Mouse (Mus musculus) G1E (cell line): ENCODE data around the gene Lrrfip2. TPM values are rescaled to one million over a fixed set of nuclear protein-coding genes. Genes with fewer than 3 reads are reported as not detected.

Experiments used
- ATAC-seq: 2 replicates; pipeline ENCODE4 v1.8.0; 2016; ENCODE audit warnings: mild to moderate bottlenecking; ENCODE audit not compliant: insufficient number of reproducible peaks, poor library complexity, low FRiP score, severe bottlenecking; ENCODE audit errors: extremely low read depth
- DNase-seq: peaks from one replicate; pipeline ENCODE4 v3.0.0; 2012; ENCODE audit warnings: low spot score
- H3K27me3 ChIP-seq: 2 replicates; pipeline ENCODE4 v1.6.1; 2012; ENCODE audit warnings: mild to moderate bottlenecking, low read length, inconsistent platforms; ENCODE audit not compliant: insufficient read depth
- H3K36me3 ChIP-seq: replicated peaks from 2 replicates; pipeline ENCODE3; 2012; ENCODE audit warnings: mild to moderate bottlenecking, inconsistent platforms
- H3K4me1 ChIP-seq: 2 replicates; pipeline ENCODE4 v1.6.1; 2012; ENCODE audit warnings: low read depth, low read length, inconsistent platforms, mixed read lengths; ENCODE audit not compliant: insufficient read depth
- H3K4me3 ChIP-seq: 2 replicates; pipeline ENCODE4 v1.5.1; 2012; ENCODE audit warnings: low read depth, mild to moderate bottlenecking, inconsistent platforms, low read length, moderate library complexity, mixed read lengths
- H3K9me3 ChIP-seq: replicated peaks from 2 replicates; pipeline ENCODE4 v1.6.1; 2012; ENCODE audit warnings: inconsistent platforms
- CTCF ChIP-seq: IDR thresholded peaks from 2 replicates; pipeline ENCODE4 v1.5.1; 2012; ENCODE audit warnings: low read depth, low read length, inconsistent platforms, mixed read lengths
- GATA1 ChIP-seq: IDR thresholded peaks from 2 replicates; pipeline ENCODE4 v1.6.1; 2012; ENCODE audit warnings: borderline replicate concordance, low read length, inconsistent platforms, mixed read lengths
- GATA2 ChIP-seq: IDR thresholded peaks from 2 replicates; pipeline ENCODE4 v1.6.1; 2012; ENCODE audit warnings: low read depth, low read length, inconsistent platforms, borderline replicate concordance
- POLR2AphosphoS5 ChIP-seq: IDR thresholded peaks from 2 replicates; pipeline ENCODE4 v1.6.1; 2012; ENCODE audit warnings: low read depth, low read length, inconsistent platforms; ENCODE audit not compliant: insufficient replicate concordance
- TAL1 ChIP-seq: conservative IDR thresholded peaks from 2 replicates; pipeline ENCODE4 v1.6.1; 2012; ENCODE audit warnings: low read depth, low read length, inconsistent platforms, mixed read lengths
- polyA plus RNA-seq: library from polyadenylated mRNA; stranded (reverse); fragments of >175 nt; gene quantifications from 2 replicates; pipeline ENCODE4 v1.2.3, GENCODE M21; 2012
- total RNA-seq, 2 experiments: library from RNA; stranded (forward) in 1 of 2; stranded (reverse) in 1 of 2; fragments of 200-1000 nt in 1 of 2; fragments of >200 nt in 1 of 2; fragmentation: Nextera tagmentation in 1 of 2; gene quantifications; 2 replicates each; pipeline ENCODE4 v1.2.3; 2014 to 2017

Gene Lrrfip2
- total and polyA plus RNA-seq, 3 experiments, result 14.3 to 38.4 (median 28.4) TPM

- H3K27me3 ChIP-seq, result no peaks in the 10 kb centered on the region
- H3K4me3 ChIP-seq, result no peak overlapping the region
- ATAC-seq (no peak), DNase-seq (no peak)
- TF ChIP-seq GATA2 (no peak), GATA1 (no peak), TAL1 (no peak), CTCF (no peak), POLR2AphosphoS5 (no peak)
- H3K9me3 ChIP-seq, result no peaks in the 10 kb centered on the region
- peaks cover 18% of the 10 kb centered on the region for H3K36me3 ChIP-seq
- H3K4me1 ChIP-seq, result no peaks in the 10 kb centered on the region
Measured at GRCm38 (mm10) chr9:111170430-111170829, 53.0 kb downstream of the Lrrfip2 start.

GRCm38 (mm10) chr9:111174071-111174470 lies 56.7 kb downstream of the Lrrfip2 start:
- no peak for TF ChIP-seq GATA2
- no peak for TF ChIP-seq POLR2AphosphoS5
- no peak for TF ChIP-seq GATA1
- TF ChIP-seq TAL1, result no peak
- no peak for TF ChIP-seq CTCF
- H3K27me3 ChIP-seq, result no peaks in the 10 kb centered on the region
- ATAC-seq, result no peak
- peaks cover 4% of the 10 kb centered on the region for H3K9me3 ChIP-seq
- H3K4me3 ChIP-seq, result no peak overlapping the region
- no peaks in the 10 kb centered on the region for H3K4me1 ChIP-seq
- no peak for DNase-seq
- H3K36me3 ChIP-seq, result peaks cover 15% of the 10 kb centered on the region

- no peaks in the 10 kb centered on the region for H3K4me1 ChIP-seq
- H3K9me3 ChIP-seq, result peaks cover 4% of the 10 kb centered on the region
- H3K27me3 ChIP-seq, result no peaks in the 10 kb centered on the region
- peaks cover 25% of the 10 kb centered on the region for H3K36me3 ChIP-seq
- TF ChIP-seq GATA1 (no peak), GATA2 (no peak), CTCF (no peak), POLR2AphosphoS5 (no peak), TAL1 (no peak)
- ATAC-seq (no peak), DNase-seq (no peak)
- no peak overlapping the region for H3K4me3 ChIP-seq
Measured at GRCm38 (mm10) chr9:111178971-111179370, 61.6 kb downstream of the Lrrfip2 start.

- H3K27me3 ChIP-seq, result no peaks in the 10 kb centered on the region
- H3K4me1 ChIP-seq, result no peaks in the 10 kb centered on the region
- ATAC-seq (no peak), DNase-seq (no peak)
- H3K4me3 ChIP-seq, result no peak overlapping the region
- H3K36me3 ChIP-seq, result peaks cover 21% of the 10 kb centered on the region
- TF ChIP-seq CTCF (no peak), TAL1 (no peak), GATA2 (no peak), GATA1 (no peak), POLR2AphosphoS5 (no peak)
- no peaks in the 10 kb centered on the region for H3K9me3 ChIP-seq
Measured at GRCm38 (mm10) chr9:111182176-111182575, 64.8 kb downstream of the Lrrfip2 start.

- Histone ChIP-seq H3K4me1 (no peaks in the 10 kb centered on the region), H3K27me3 (no peaks in the 10 kb centered on the region), H3K36me3 (peaks cover 26% of the 10 kb centered on the region), H3K4me3 (no peak overlapping the region), H3K9me3 (no peaks in the 10 kb centered on the region)
- DNase-seq, result no peak
- TF ChIP-seq TAL1, result no peak
- no peak for TF ChIP-seq GATA2
- TF ChIP-seq GATA1, result no peak
- no peak for TF ChIP-seq CTCF
- no peak for TF ChIP-seq POLR2AphosphoS5
- ATAC-seq, result no peak
Measured at GRCm38 (mm10) chr9:111184929-111185328, 67.5 kb downstream of the Lrrfip2 start.

GRCm38 (mm10) chr9:111186861-111187260 lies 69.5 kb downstream of the Lrrfip2 start:
- TF ChIP-seq CTCF (no peak), GATA1 (no peak), POLR2AphosphoS5 (no peak), GATA2 (no peak), TAL1 (no peak)
- DNase-seq, result no peak
- no peaks in the 10 kb centered on the region for H3K27me3 ChIP-seq
- H3K4me3 ChIP-seq, result no peak overlapping the region
- ATAC-seq, result no peak
- peaks cover 29% of the 10 kb centered on the region for H3K36me3 ChIP-seq
- no peaks in the 10 kb centered on the region for H3K9me3 ChIP-seq
- H3K4me1 ChIP-seq, result no peaks in the 10 kb centered on the region

- no peaks in the 10 kb centered on the region for H3K9me3 ChIP-seq
- no peak overlapping the region for H3K4me3 ChIP-seq
- H3K27me3 ChIP-seq, result no peaks in the 10 kb centered on the region
- H3K36me3 ChIP-seq, result peaks cover 34% of the 10 kb centered on the region
- ATAC-seq, result no peak
- TF ChIP-seq CTCF (no peak), GATA2 (no peak), POLR2AphosphoS5 (no peak), TAL1 (no peak), GATA1 (no peak)
- H3K4me1 ChIP-seq, result no peaks in the 10 kb centered on the region
- DNase-seq, result no peak
Measured at GRCm38 (mm10) chr9:111188731-111189130, 71.3 kb downstream of the Lrrfip2 start.
